Mouse (Mus musculus) midbrain, embryonic 12.5 days (tissue): ENCODE measurements around the gene Rasgrf2. TPM values are rescaled to one million over a fixed set of nuclear protein-coding genes. Genes with fewer than 3 reads are reported as not detected.

Experiments
- ATAC-seq: fragments of 200-750 bp; cut with Nextera tagmentation; 2 replicates; pipeline ENCODE4 v1.8.0; 2017; ENCODE audit warnings: low read depth, moderate TSS enrichment, moderate library complexity; ENCODE audit not compliant: low FRiP score
- H3K27ac ChIP-seq: fragments of 300-500 bp; sonication (generic); replicated peaks from 2 replicates; pipeline ENCODE4 v1.5.1; 2016; ENCODE audit warnings: mild to moderate bottlenecking
- H3K27me3 ChIP-seq: fragments of 300-500 bp; sonication (generic); 2 replicates; pipeline ENCODE4 v1.6.1; 2016; ENCODE audit warnings: mild to moderate bottlenecking
- H3K36me3 ChIP-seq: fragments of 300-500 bp; sonication (generic); 2 replicates; pipeline ENCODE4 v1.6.1; 2016
- H3K4me1 ChIP-seq: fragments of 300-500 bp; sonication (generic); 2 replicates; pipeline ENCODE4 v1.6.1; 2016
- H3K4me2 ChIP-seq: fragments of 300-500 bp; sonication (generic); replicated peaks from 2 replicates; pipeline ENCODE4 v1.6.1; 2016; ENCODE audit warnings: mild to moderate bottlenecking, moderate library complexity
- H3K4me3 ChIP-seq: fragments of 300-500 bp; sonication (generic); 2 replicates; pipeline ENCODE4 v1.5.1; 2016; ENCODE audit warnings: mild to moderate bottlenecking
- H3K9ac ChIP-seq: fragments of 300-500 bp; sonication (generic); replicated peaks from 2 replicates; pipeline ENCODE4 v1.6.1; 2016; ENCODE audit warnings: mild to moderate bottlenecking, moderate library complexity
- H3K9me3 ChIP-seq: fragments of 300-500 bp; sonication (generic); 2 replicates; pipeline ENCODE4 v1.6.1; 2016; ENCODE audit warnings: mild to moderate bottlenecking
- WGBS: fragments of 180-500 bp; shearing (Covaris S2); methylation state at CpG from one replicate; pipeline ENCODE4 v1.1.7; 2016; 5-methylcytosine and 5-hydroxymethylcytosine counted together
- polyA plus RNA-seq: library from polyadenylated mRNA; unstranded; fragments of >200 nt; fragmentation: Nextera tagmentation; extraction: Ambion mirVana; gene quantifications from 2 replicates; pipeline ENCODE4 v1.2.1, GENCODE M21; 2016

Gene Rasgrf2
- polyA plus RNA-seq, 1 experiment from 2014 or later: 0.37 TPM

DNA sequence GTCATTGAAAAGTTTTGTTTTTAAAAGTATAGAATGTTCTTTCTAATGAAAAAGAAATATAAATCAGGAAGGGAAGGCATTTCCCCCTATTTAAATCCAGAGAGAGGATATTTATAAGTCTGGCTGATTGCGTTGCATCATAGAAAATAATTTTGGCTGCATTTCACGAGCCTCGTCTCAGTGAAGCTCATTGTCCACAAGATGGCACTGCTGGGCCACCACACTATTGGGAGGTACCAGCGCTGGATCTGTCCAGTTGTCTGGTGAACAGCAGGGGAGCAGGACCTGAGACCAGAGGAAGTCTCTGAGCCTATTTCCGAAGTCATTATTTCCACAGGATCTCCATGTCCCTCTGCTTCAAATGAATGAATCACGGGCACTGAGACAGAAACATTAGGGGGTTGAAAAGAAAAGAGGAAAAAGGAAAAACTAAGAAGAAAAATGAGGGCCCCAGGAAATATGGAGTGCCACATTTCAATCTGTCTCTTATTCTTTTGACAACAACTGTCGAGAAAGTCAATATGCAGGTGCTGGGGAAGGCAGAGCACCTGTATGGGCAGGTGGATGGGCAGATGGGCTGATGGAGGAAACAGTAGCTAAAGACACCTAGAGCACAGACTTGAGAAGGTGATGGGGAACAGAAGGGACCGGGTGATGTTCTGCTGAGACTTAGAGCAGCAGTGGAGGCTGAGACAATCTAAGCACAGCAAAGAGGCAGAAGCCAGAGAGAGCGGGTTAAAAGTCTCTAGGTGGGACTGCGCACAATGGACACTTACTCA lies 223.1 kb downstream of the Rasgrf2 start:
- no peaks in the 10 kb centered on the region for H3K36me3 ChIP-seq
- no peak overlapping the region for H3K4me3 ChIP-seq
- H3K9me3 ChIP-seq: no peaks in the 10 kb centered on the region
- 42% methylated on average over 10 of the region's 10 CpGs for WGBS
- H3K27ac ChIP-seq: no peak overlapping the region
- ATAC-seq: peak; percentile 87
- H3K27me3 ChIP-seq: no peaks in the 10 kb centered on the region
- H3K4me2 ChIP-seq: no peak overlapping the region
- no peak overlapping the region for H3K9ac ChIP-seq
- H3K4me1 ChIP-seq: peaks cover 2% of the 10 kb centered on the region; the same call in 1 of the 2 replicates

DNA sequence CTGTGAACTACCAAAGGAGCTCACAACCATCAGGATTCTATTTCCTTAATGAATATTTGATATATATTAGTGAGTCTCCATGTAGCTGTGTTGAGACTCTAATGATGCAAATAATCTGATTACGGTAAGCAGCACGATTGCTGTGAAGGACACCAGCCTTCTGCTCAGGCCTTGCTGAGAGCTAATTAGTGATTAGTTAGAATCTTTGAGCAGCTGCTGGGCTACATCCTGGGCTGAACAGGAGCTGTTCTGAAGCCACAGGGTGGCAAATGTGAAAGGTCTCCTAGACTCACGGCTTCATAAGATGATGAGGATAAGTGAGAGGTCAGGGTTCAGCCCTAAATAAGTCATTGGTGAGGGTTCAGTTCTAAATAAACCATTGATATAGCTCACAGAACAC lies 225.1 kb downstream of the Rasgrf2 start:
- no peaks in the 10 kb centered on the region for H3K9me3 ChIP-seq
- no peak overlapping the region for H3K27ac ChIP-seq
- H3K4me3 ChIP-seq: no peak overlapping the region
- no peak overlapping the region for H3K9ac ChIP-seq
- H3K27me3 ChIP-seq: no peaks in the 10 kb centered on the region
- peaks cover 2% of the 10 kb centered on the region; the same call in 1 of the 2 replicates for H3K4me1 ChIP-seq
- WGBS: 65% methylated on average over 3 of the region's 3 CpGs
- ATAC-seq: no peak
- no peak overlapping the region for H3K4me2 ChIP-seq
- H3K36me3 ChIP-seq: no peaks in the 10 kb centered on the region

DNA sequence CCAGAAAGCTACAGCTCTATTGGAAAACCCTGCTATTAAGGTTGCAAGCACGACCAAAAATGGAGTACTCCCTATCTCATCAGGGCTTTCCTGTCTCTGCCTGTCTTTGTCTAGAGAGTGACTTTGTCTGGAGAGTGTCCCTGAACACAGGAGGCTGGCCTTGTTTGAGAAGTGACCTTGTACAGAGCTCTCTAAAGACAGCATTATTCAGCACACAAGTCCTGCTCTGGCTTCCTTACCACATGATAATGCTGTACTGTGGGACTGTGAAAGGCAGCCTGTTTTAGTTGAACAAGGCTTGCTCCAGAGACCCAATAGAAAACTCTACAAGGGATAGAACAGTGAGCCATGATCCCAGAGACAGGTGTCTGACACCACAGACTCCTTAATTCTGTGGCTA lies 235.0 kb downstream of the Rasgrf2 start:
- H3K4me3 ChIP-seq: no peak overlapping the region
- H3K4me1 ChIP-seq: no peaks in the 10 kb centered on the region
- no peaks in the 10 kb centered on the region for H3K27me3 ChIP-seq
- WGBS: 53% methylated on average over 1 of the region's 1 CpGs
- H3K36me3 ChIP-seq: no peaks in the 10 kb centered on the region
- no peak overlapping the region for H3K9ac ChIP-seq
- no peak overlapping the region for H3K4me2 ChIP-seq
- H3K9me3 ChIP-seq: no peaks in the 10 kb centered on the region
- no peak overlapping the region for H3K27ac ChIP-seq
- no peak for ATAC-seq

DNA sequence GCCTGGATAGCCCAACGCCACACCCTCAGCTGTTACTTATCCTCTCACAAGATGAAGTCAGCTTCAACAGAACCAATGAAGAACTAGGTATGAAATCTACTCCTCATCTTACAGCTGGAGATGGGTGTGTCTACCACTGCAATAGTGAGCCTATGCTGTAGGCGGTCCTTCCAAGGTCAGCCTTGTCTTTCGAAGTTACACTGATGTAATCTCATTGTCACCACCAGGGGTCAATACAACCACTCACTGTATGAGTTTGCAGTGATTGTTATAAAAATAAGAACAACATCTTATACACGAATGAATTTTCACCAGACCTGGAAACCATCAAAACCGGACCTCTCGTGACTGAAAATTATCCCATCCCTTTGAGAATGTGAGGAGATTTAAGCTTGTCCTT lies 238.3 kb downstream of the Rasgrf2 start:
- no peaks in the 10 kb centered on the region for H3K9me3 ChIP-seq
- H3K4me2 ChIP-seq: no peak overlapping the region
- H3K9ac ChIP-seq: no peak overlapping the region
- H3K27me3 ChIP-seq: no peaks in the 10 kb centered on the region
- H3K27ac ChIP-seq: no peak overlapping the region
- WGBS: 79% methylated on average over 6 of the region's 6 CpGs
- no peaks in the 10 kb centered on the region for H3K36me3 ChIP-seq
- ATAC-seq: peak; percentile 19; the same call in 1 of the 2 replicates
- H3K4me3 ChIP-seq: no peak overlapping the region
- H3K4me1 ChIP-seq: no peaks in the 10 kb centered on the region

DNA sequence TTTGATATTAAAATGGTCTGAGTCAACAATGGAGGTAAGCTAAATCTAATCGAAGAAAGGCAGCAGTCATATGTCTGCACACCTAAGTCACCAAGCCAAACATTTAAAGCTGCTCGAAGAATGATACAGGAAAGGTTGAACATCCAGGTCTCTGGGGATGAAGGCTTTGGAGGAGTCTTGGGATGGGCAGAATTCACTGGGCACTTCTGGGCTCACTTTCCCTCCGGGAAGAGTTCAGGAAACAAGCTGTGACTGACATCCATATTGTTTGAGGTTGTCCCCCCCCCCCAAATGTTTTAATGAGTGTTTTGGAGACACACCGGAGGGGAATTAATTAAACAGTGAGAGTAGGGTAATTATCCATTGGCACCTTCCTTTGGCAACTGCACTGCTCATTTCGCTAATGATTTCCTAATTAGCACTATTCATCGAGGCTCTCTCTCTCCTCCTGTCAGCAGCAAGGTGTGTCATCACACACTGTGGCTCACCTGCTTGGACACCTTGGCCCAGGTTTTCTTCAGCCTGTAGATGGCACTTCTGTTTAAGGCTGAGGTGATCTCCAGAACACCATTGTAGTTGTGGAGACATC lies 241.3 kb downstream of the Rasgrf2 start:
- 89% methylated on average over 6 of the region's 6 CpGs for WGBS
- no peaks in the 10 kb centered on the region for H3K36me3 ChIP-seq
- no peak overlapping the region for H3K9ac ChIP-seq
- ATAC-seq: no peak
- H3K4me1 ChIP-seq: no peaks in the 10 kb centered on the region
- H3K4me2 ChIP-seq: no peak overlapping the region
- no peak overlapping the region for H3K4me3 ChIP-seq
- H3K27ac ChIP-seq: no peak overlapping the region
- H3K27me3 ChIP-seq: no peaks in the 10 kb centered on the region
- no peaks in the 10 kb centered on the region for H3K9me3 ChIP-seq

DNA sequence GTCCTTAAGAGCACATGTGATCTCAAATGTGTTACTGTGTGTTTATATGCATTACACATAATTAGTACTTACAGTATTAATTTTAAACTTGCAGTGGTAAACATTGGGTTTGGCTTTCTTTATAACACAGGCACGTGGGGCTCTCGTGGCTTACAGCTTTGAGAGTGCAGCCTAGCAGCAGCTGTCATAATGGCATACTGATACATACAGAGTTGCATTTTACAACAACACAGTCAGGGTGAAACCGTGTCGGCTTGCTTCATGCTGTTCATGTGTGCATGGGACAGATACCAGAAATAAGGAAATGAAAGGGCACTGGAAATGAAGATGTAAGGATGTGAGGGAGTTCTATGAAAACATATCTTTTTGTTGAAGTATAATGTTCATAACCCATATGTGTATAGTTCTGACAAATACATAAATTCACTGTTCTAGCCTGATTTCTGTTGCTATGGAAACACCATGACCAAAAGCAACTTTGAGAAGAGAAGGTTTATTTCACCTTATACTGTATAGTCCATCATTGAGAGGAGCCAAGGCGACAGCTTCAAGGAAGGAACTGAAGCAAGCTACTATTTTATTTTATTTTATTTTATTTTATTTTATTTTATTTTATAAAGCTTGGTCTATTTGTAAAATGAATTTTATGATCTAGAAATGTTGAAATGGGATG lies 246.6 kb downstream of the Rasgrf2 start:
- Histone ChIP-seq H3K27ac (no peak overlapping the region), H3K4me3 (no peak overlapping the region), H3K27me3 (no peaks in the 10 kb centered on the region), H3K9ac (no peak overlapping the region), H3K36me3 (no peaks in the 10 kb centered on the region), H3K9me3 (no peaks in the 10 kb centered on the region), H3K4me2 (no peak overlapping the region), H3K4me1 (no peaks in the 10 kb centered on the region)
- no peak for ATAC-seq
- 90% methylated on average over 5 of the region's 5 CpGs for WGBS

DNA sequence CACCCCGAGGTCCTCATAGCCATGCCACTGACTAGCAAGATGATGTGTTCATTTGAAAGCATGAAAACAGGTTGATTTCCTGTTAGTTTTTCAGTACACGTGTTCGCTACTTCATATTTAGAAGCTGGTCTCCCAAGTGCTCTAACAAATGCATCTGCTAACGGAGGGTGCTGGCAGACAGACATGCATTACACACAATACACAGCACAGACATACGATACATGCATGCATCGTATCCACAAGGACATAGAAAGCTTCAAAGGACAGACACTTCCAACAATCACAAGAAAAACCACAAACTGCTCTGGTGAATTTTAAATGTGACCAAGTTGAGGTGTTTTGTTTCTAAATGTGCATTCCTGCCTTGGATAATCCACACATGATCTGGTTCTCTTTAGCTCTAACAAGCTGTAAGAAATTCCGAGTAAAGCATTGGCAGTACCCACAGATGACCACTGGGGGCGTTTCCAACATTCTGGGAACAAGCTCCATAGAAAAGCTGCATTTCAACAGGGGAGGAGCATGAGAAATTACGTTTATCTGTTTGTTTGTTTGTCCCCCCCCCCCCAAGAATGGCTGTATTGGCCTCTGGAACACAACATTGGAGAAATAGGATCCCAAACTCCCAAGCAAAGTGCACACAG lies 249.5 kb downstream of the Rasgrf2 start:
- peak; percentile 63; the same call in 1 of the 2 replicates for ATAC-seq

DNA sequence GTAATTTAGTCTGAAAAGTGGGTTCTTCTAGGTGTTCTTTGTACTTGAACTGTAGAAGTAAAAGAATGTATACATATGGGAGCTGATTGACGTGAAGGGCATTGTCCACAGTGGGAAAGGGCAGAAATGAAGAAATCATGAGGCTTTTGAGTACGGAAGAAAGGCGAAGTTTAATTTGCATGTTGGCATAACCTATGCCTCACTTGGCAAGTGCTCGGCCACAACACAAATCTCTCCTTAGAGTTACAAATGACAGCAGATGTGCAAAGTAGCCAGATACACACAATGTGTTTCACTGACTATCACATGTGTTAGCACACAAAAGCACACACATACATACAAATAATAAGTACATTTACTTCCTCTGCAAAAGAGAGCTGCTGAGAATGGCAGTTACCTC lies 251.2 kb downstream of the Rasgrf2 start:
- Histone ChIP-seq H3K36me3 (no peaks in the 10 kb centered on the region), H3K27ac (no peak overlapping the region), H3K4me1 (no peaks in the 10 kb centered on the region), H3K27me3 (no peaks in the 10 kb centered on the region), H3K9ac (no peak overlapping the region), H3K4me3 (no peak overlapping the region), H3K4me2 (no peak overlapping the region), H3K9me3 (no peaks in the 10 kb centered on the region)
- ATAC-seq: no peak
- 91% methylated on average over 4 of the region's 4 CpGs for WGBS

More for the DNA sequence above, 249.5 kb downstream of the Rasgrf2 start:
- H3K36me3 ChIP-seq: no peaks in the 10 kb centered on the region
- 65% methylated on average over 9 of the region's 9 CpGs for WGBS
- H3K27ac ChIP-seq: no peak overlapping the region
- no peak overlapping the region for H3K4me2 ChIP-seq
- H3K4me1 ChIP-seq: no peaks in the 10 kb centered on the region
- H3K9me3 ChIP-seq: no peaks in the 10 kb centered on the region
- no peak overlapping the region for H3K9ac ChIP-seq
- no peak overlapping the region for H3K4me3 ChIP-seq
- H3K27me3 ChIP-seq: no peaks in the 10 kb centered on the region

DNA sequence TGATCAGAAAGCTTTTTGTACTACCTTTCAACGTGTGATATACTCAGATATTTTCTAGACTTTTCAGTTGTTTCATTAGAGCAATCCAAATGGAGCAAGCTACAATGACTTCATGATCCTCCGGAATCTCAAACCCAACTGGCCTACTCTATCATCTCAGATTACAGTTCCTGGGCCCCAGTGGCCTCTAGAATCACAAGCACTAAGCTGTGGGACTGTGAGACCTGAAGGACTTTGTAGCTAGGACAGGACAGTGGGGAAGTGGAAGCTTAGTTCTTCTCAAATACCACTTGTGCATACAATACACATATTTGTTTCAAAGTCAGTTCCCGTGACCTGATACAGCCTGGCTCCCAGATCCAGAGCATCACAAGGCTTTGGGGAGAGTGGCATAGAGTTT lies 253.5 kb downstream of the Rasgrf2 start:
- H3K4me1 ChIP-seq: no peaks in the 10 kb centered on the region
- no peak for ATAC-seq
- H3K9me3 ChIP-seq: no peaks in the 10 kb centered on the region
- H3K4me3 ChIP-seq: no peak overlapping the region
- no peak overlapping the region for H3K9ac ChIP-seq
- H3K36me3 ChIP-seq: no peaks in the 10 kb centered on the region
- WGBS: 87% methylated on average over 3 of the region's 3 CpGs
- H3K27me3 ChIP-seq: no peaks in the 10 kb centered on the region
- no peak overlapping the region for H3K27ac ChIP-seq
- H3K4me2 ChIP-seq: no peak overlapping the region

DNA sequence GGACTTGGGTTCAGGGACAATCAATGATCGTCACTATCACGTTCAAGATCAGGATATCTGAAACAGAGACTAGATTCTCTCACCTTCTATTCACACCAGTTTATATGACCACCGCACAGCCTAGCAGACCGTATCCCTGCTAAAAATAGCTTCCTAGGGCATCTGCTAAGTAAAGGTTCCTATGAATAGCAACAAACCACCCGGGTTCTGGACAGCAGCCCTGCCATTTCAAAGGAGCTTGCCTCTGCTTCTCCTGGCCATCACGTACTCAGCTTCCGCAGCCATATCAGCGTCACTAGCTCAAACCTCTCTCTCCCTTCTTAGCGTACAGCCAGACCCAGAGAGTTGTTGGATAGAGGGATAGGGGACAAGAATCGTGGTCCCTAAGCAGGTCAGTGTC lies 254.1 kb downstream of the Rasgrf2 start:
- no peak for ATAC-seq
- Histone ChIP-seq H3K9me3 (no peaks in the 10 kb centered on the region), H3K4me3 (no peak overlapping the region), H3K4me1 (no peaks in the 10 kb centered on the region), H3K9ac (no peak overlapping the region), H3K4me2 (no peak overlapping the region), H3K27me3 (no peaks in the 10 kb centered on the region), H3K36me3 (no peaks in the 10 kb centered on the region), H3K27ac (no peak overlapping the region)
- WGBS: 87% methylated on average over 10 of the region's 10 CpGs

DNA sequence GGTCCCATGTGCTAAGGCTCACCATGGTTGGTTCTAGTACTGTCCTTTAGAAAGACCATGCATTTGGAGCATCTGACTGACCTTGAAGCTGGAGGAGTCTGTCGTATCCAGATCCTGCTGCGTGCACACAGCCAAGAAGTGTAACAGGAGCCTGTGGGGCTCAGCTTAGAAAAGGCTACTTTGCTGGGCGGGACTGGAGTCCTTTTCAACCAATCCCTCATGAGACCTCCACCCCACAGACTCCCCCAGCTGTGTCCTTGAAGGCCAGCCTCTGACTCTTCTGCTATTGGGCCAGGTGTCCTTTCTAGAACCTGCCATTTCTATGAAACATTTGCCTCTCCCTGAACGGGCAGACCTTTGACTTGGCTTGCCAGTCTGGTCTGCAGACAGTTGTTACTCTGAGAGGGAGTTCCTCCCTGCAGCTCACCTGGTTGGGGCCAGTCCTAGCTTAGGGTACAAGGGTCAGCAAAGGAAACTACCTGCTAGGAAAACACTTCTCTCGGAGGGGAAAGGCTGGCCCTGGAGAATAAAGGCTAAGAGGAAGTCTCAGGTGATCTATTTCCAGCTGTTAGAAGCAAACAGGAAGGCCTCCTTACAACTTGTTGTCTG lies 254.6 kb downstream of the Rasgrf2 start, which contains the start of gene Ckmt2:
Gene Ckmt2 (minus strand): TSS at position 145 of the 609 bp plus-strand sequence.
- Histone ChIP-seq H3K27ac (no peak within 1 kb of the TSS), H3K9me3 (no peaks in the 10 kb centered on the region), H3K27me3 (no peaks in the 10 kb centered on the region), H3K4me2 (no peak within 1 kb of the TSS), H3K9ac (no peak within 1 kb of the TSS), H3K4me3 (no peak within 1 kb of the TSS), H3K4me1 (no peaks in the 10 kb centered on the region), H3K36me3 (no peaks in the 10 kb centered on the region)
- no peak for ATAC-seq
- WGBS: 81% methylated on average over 5 of the region's 5 CpGs
